Mouse (Mus musculus): ENCODE measurements around the gene Ntn5. TPM values are rescaled to one million over a fixed set of nuclear protein-coding genes. Genes with fewer than 3 reads are reported as not detected.

Ntn5 gene
- polyA plus RNA-seq, 1 experiment from 2014 or later = 0.18 TPM

DNA sequence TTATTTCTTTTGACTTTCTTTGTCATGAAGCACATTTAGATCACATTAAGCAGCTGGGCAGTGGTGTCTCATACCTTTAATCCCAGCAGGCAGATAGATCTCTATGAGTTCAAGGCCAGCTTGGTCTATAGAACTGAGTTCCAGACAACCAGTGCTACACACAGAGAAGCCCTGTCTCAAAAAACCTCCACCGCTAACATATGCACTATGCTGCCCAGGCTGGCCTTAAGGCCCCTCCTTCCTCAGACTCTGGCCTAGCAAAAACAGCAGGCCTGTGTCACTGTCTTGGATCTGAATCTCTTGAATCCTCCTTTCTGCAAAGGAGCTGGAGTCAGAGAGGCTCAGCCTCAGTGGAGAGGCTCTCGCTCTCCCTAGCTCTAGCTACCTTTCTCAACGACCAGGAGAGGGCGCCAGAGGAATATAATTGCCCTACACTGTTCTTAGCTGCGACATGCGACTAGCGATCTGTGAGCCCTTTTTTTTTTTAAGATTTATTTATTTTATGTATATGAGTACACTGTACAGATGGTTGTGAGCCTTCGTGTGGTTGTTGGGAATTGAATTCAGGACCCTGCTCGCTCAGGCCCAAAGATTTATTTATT, 55.4 kb downstream of the Ntn5 start:
- Histone ChIP-seq H3K27ac (no peak overlapping the region), H3K9ac (ENCODE audit: low read depth, low read length) (no peak overlapping the region), H3K27me3 (ENCODE audit: insufficient read depth, low read length) (no peaks in the 10 kb centered on the region), H3K9me3 (replicated peaks; ENCODE audit: low read length) (no peaks in the 10 kb centered on the region), H3K36me3 (ENCODE audit: insufficient read depth, low read length) (no peaks in the 10 kb centered on the region), H3K4me3 (replicated peaks; ENCODE audit: low read depth, low read length) (no peak overlapping the region), H3K4me1 (replicated peaks; ENCODE audit: insufficient read depth, low read length) (0 out of 2 replicates have a peak, but pooled peaks cover 6% of the 10 kb centered on the region), H3K4me2 (ENCODE audit: low read length) (no peak overlapping the region)
- WGBS = 8% methylated on average over 9 of the region's 9 CpGs
- peak; percentile 92 for DNase-seq (ENCODE audit: low spot score)
- TF ChIP-seq CTCF (IDR thresholded peaks at IDR 0.05; ENCODE audit: low read depth) = peak; percentile 90
- ATAC-seq (replicated peaks; ENCODE audit: low FRiP score, low read depth) = peak; percentile 74

DNA sequence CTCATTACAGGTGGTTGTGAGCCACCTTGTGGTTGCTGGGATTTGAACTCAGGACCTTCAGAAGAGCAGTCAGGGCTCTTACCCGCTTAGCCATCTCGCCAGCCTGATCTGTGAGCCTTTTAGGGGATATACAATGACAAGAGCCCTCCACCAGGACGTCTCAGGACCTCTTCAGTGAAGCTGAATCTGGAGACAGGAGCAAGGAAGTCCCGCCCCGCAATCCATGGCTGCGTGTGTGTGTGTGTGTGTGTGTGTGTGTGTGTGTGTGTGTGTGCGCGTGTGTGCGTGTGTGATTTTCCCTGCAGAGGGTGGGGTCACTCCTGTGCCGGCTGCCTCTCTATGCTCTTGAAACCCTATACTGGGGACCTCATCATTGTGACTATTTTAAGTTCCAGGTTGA, 56.0 kb downstream of the Ntn5 start:
- no peak overlapping the region for H3K27ac ChIP-seq
- ATAC-seq (replicated peaks; ENCODE audit: low FRiP score, low read depth) = no peak
- H3K9me3 ChIP-seq (replicated peaks; ENCODE audit: low read length) = no peaks in the 10 kb centered on the region
- WGBS = 69% methylated on average over 10 of the region's 10 CpGs
- H3K4me1 ChIP-seq (replicated peaks; ENCODE audit: insufficient read depth, low read length) = 0 out of 2 replicates have a peak, but pooled peaks cover 6% of the 10 kb centered on the region
- no peak overlapping the region for H3K4me2 ChIP-seq (ENCODE audit: low read length)
- no peak overlapping the region for H3K9ac ChIP-seq (ENCODE audit: low read depth, low read length)
- no peak overlapping the region for H3K4me3 ChIP-seq (replicated peaks; ENCODE audit: low read depth, low read length)
- no peak for DNase-seq (ENCODE audit: low spot score)
- H3K36me3 ChIP-seq (ENCODE audit: insufficient read depth, low read length) = no peaks in the 10 kb centered on the region
- no peak for TF ChIP-seq CTCF (IDR thresholded peaks at IDR 0.05; ENCODE audit: low read depth)
- no peaks in the 10 kb centered on the region for H3K27me3 ChIP-seq (ENCODE audit: insufficient read depth, low read length)

DNA sequence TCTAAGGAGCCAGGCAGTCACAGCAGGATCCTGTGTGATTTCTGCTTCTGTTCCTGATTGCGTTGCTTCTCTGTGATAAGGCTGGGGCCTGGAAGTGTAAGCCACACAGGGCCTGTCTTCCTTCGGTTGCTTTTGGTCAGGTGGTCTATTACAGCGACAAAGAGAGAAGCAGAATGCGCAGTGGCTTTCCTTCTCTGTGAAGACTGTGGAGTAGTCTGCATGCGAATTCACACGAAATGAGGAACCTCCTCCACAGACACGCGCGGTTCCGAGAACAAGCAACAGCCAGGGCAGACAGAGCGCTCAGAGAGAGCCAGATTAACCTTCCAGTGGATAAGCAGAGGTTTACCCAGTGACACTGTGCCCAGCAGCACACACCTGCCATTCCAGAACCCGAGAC, 57.5 kb downstream of the Ntn5 start:
- 87% methylated on average over 12 of the region's 12 CpGs for WGBS
- Histone ChIP-seq H3K27me3 (ENCODE audit: insufficient read depth, low read length) (no peaks in the 10 kb centered on the region), H3K4me2 (ENCODE audit: low read length) (no peak overlapping the region), H3K9ac (ENCODE audit: low read depth, low read length) (no peak overlapping the region), H3K9me3 (replicated peaks; ENCODE audit: low read length) (no peaks in the 10 kb centered on the region), H3K36me3 (ENCODE audit: insufficient read depth, low read length) (no peaks in the 10 kb centered on the region), H3K27ac (no peak overlapping the region), H3K4me1 (replicated peaks; ENCODE audit: insufficient read depth, low read length) (0 out of 2 replicates have a peak, but pooled peaks cover 6% of the 10 kb centered on the region), H3K4me3 (replicated peaks; ENCODE audit: low read depth, low read length) (no peak overlapping the region)
- no peak for TF ChIP-seq CTCF (IDR thresholded peaks at IDR 0.05; ENCODE audit: low read depth)
- DNase-seq (ENCODE audit: low spot score) = no peak
- ATAC-seq (replicated peaks; ENCODE audit: low FRiP score, low read depth) = no peak

DNA sequence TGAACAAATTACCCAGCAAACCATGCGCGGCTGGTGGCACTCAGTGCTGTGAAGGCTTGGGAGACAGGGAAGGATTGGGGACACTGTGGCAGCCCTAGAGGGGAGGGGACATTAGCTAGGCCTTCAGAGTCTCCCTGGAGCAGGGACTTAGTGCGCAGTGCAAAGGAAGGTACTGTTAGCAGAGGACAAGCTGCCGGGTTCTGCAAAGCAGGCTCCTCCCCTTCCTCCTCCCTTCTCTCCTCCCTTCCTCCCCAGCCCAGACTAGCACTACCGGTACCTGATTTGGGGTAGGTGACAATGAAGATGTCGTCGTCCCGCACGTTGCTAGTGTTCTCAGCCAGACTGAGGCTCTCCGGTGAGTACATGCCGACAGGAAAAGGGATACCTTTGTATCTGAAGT, 58.0 kb downstream of the Ntn5 start:
- no peaks in the 10 kb centered on the region for H3K9me3 ChIP-seq (replicated peaks; ENCODE audit: low read length)
- no peaks in the 10 kb centered on the region for H3K36me3 ChIP-seq (ENCODE audit: insufficient read depth, low read length)
- peak overlapping the region; percentile 20 for H3K4me3 ChIP-seq (replicated peaks; ENCODE audit: low read depth, low read length)
- 38% methylated on average over 11 of the region's 11 CpGs for WGBS
- H3K27me3 ChIP-seq (ENCODE audit: insufficient read depth, low read length) = no peaks in the 10 kb centered on the region
- peak overlapping the region; percentile 38 for H3K4me2 ChIP-seq (ENCODE audit: low read length)
- 0 out of 2 replicates have a peak, but pooled peaks cover 6% of the 10 kb centered on the region for H3K4me1 ChIP-seq (replicated peaks; ENCODE audit: insufficient read depth, low read length)
- no peak overlapping the region for H3K9ac ChIP-seq (ENCODE audit: low read depth, low read length)
- ATAC-seq (replicated peaks; ENCODE audit: low FRiP score, low read depth) = no peak
- no peak overlapping the region for H3K27ac ChIP-seq
- no peak for TF ChIP-seq CTCF (IDR thresholded peaks at IDR 0.05; ENCODE audit: low read depth)
- DNase-seq (ENCODE audit: low spot score) = no peak

DNA sequence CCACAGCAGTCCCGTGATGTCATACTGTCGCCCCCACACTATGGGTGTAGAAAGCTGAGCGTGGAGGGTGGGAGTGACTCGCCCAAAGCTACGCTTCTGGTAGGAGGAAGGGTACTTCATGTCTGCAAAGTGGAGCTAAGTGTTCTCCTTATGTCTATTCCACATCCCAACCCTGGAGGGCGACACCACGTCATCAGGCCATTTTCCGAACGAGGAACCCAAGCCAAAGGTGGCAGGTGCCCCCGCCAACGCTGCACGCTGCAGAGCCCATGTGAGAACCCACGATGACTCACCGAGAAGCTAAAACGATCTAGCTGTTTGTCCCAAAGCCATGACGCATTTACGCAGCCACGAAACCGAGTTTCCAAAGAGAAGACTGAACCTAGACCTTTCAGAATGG, 58.5 kb downstream of the Ntn5 start:
- peak; percentile 55 for TF ChIP-seq CTCF (IDR thresholded peaks at IDR 0.05; ENCODE audit: low read depth)
- ATAC-seq (replicated peaks; ENCODE audit: low FRiP score, low read depth) (0 out of 2 replicates have a peak, but pooled peaks have one; percentile 14), DNase-seq (ENCODE audit: low spot score) (no peak)
- Histone ChIP-seq H3K4me1 (replicated peaks; ENCODE audit: insufficient read depth, low read length) (0 out of 2 replicates have a peak, but pooled peaks cover 6% of the 10 kb centered on the region), H3K9me3 (replicated peaks; ENCODE audit: low read length) (no peaks in the 10 kb centered on the region), H3K4me2 (ENCODE audit: low read length) (peak overlapping the region; percentile 38), H3K36me3 (ENCODE audit: insufficient read depth, low read length) (no peaks in the 10 kb centered on the region), H3K27ac (no peak overlapping the region), H3K4me3 (replicated peaks; ENCODE audit: low read depth, low read length) (peak overlapping the region; percentile 20), H3K9ac (ENCODE audit: low read depth, low read length) (no peak overlapping the region), H3K27me3 (ENCODE audit: insufficient read depth, low read length) (no peaks in the 10 kb centered on the region)
- 42% methylated on average over 19 of the region's 19 CpGs for WGBS

Other genes with a start within 250 kb of the Ntn5 start
- gene Gys1, start 249.2 kb upstream of the Ntn5 start, polyA plus RNA-seq (2015; fragmentation: Nextera tagmentation; extraction: Ambion mirVana) = 26.0 and 26.9 TPM in 2 replicates
- gene Ruvbl2, start 245.9 kb upstream of the Ntn5 start, polyA plus RNA-seq (2015; fragmentation: Nextera tagmentation; extraction: Ambion mirVana) = 94.6 and 98.9 TPM in 2 replicates
- gene Ftl1, start 224.1 kb upstream of the Ntn5 start, polyA plus RNA-seq (2015; fragmentation: Nextera tagmentation; extraction: Ambion mirVana) = 6,674 and 7,026 TPM in 2 replicates
- gene Bax, start 217.1 kb upstream of the Ntn5 start, polyA plus RNA-seq (2015; fragmentation: Nextera tagmentation; extraction: Ambion mirVana) = 183 and 194 TPM in 2 replicates
- 0.93 and 1.1 TPM in 2 replicates for gene Tulp2, start 202.1 kb upstream of the Ntn5 start, polyA plus RNA-seq (2015; fragmentation: Nextera tagmentation; extraction: Ambion mirVana)
- not detected in 2 replicates for gene Gm45808, start 197.2 kb upstream of the Ntn5 start, polyA plus RNA-seq (2015; fragmentation: Nextera tagmentation; extraction: Ambion mirVana)
- 1.8 TPM in 2 replicates for gene Dhdh, start 195.2 kb upstream of the Ntn5 start, polyA plus RNA-seq (2015; fragmentation: Nextera tagmentation; extraction: Ambion mirVana)
- 246 and 265 TPM in 2 replicates for gene Nucb1, start 173.6 kb upstream of the Ntn5 start, polyA plus RNA-seq (2015; fragmentation: Nextera tagmentation; extraction: Ambion mirVana)
- 21.4 and 21.9 TPM in 2 replicates for gene Ppp1r15a, start 157.8 kb upstream of the Ntn5 start, polyA plus RNA-seq (2015; fragmentation: Nextera tagmentation; extraction: Ambion mirVana)
- gene Plekha4, start 157.7 kb upstream of the Ntn5 start, polyA plus RNA-seq (2015; fragmentation: Nextera tagmentation; extraction: Ambion mirVana) = 5.1 and 5.8 TPM in 2 replicates
- gene Hsd17b14, start 129.1 kb upstream of the Ntn5 start, polyA plus RNA-seq (2015; fragmentation: Nextera tagmentation; extraction: Ambion mirVana) = 20.5 and 21.0 TPM in 2 replicates
- 92.7 and 93.0 TPM in 2 replicates for gene Bcat2, start 113.9 kb upstream of the Ntn5 start, polyA plus RNA-seq (2015; fragmentation: Nextera tagmentation; extraction: Ambion mirVana)
- gene Fgf21, start 68.5 kb upstream of the Ntn5 start, polyA plus RNA-seq (2015; fragmentation: Nextera tagmentation; extraction: Ambion mirVana) = 0.12 TPM in 1 of 2 replicates, not detected in the other
- gene Fut1, start 66.7 kb upstream of the Ntn5 start, polyA plus RNA-seq (2015; fragmentation: Nextera tagmentation; extraction: Ambion mirVana) = 0.08 and 0.26 TPM in 2 replicates
- gene Izumo1, start 62.2 kb upstream of the Ntn5 start, polyA plus RNA-seq (2015; fragmentation: Nextera tagmentation; extraction: Ambion mirVana) = 0.17 and 0.29 TPM in 2 replicates
- gene Rasip1, start 56.5 kb upstream of the Ntn5 start, polyA plus RNA-seq (2015; fragmentation: Nextera tagmentation; extraction: Ambion mirVana) = 16.9 and 21.1 TPM in 2 replicates
- gene Mamstr, start 44.0 kb upstream of the Ntn5 start, polyA plus RNA-seq (2015; fragmentation: Nextera tagmentation; extraction: Ambion mirVana) = 3.9 and 4.8 TPM in 2 replicates
- 0.38 TPM in 2 replicates for gene Fut2, start 17.6 kb upstream of the Ntn5 start, polyA plus RNA-seq (2015; fragmentation: Nextera tagmentation; extraction: Ambion mirVana)
- 0.13 and 0.32 TPM in 2 replicates for gene Sec1, start 10.4 kb downstream of the Ntn5 start, polyA plus RNA-seq (2015; fragmentation: Nextera tagmentation; extraction: Ambion mirVana)
- 7.5 and 8.9 TPM in 2 replicates for gene Car11, start 15.8 kb downstream of the Ntn5 start, polyA plus RNA-seq (2015; fragmentation: Nextera tagmentation; extraction: Ambion mirVana)
- 8.4 and 8.6 TPM in 2 replicates for gene Dbp, start 21.1 kb downstream of the Ntn5 start, polyA plus RNA-seq (2015; fragmentation: Nextera tagmentation; extraction: Ambion mirVana)
- gene Rpl18, start 31.4 kb downstream of the Ntn5 start, polyA plus RNA-seq (2015; fragmentation: Nextera tagmentation; extraction: Ambion mirVana) = 1,049 and 1,142 TPM in 2 replicates
- gene Sphk2, start 34.0 kb downstream of the Ntn5 start, polyA plus RNA-seq (2015; fragmentation: Nextera tagmentation; extraction: Ambion mirVana) = 20.8 and 22.3 TPM in 2 replicates
- gene Fam83e, start 37.2 kb downstream of the Ntn5 start, polyA plus RNA-seq (2015; fragmentation: Nextera tagmentation; extraction: Ambion mirVana) = 0.23 and 0.28 TPM in 2 replicates
- not detected in 2 replicates for gene Spaca4, start 41.8 kb downstream of the Ntn5 start, polyA plus RNA-seq (2015; fragmentation: Nextera tagmentation; extraction: Ambion mirVana)
- gene Lmtk3, start 99.7 kb downstream of the Ntn5 start, polyA plus RNA-seq (2015; fragmentation: Nextera tagmentation; extraction: Ambion mirVana) = 0.59 and 0.91 TPM in 2 replicates
- 3.7 and 3.9 TPM in 2 replicates for gene Sult2b1, start 100.6 kb downstream of the Ntn5 start, polyA plus RNA-seq (2015; fragmentation: Nextera tagmentation; extraction: Ambion mirVana)
- gene Cyth2, start 130.6 kb downstream of the Ntn5 start, polyA plus RNA-seq (2015; fragmentation: Nextera tagmentation; extraction: Ambion mirVana) = 99.2 and 105 TPM in 2 replicates
- gene Kcnj14, start 140.8 kb downstream of the Ntn5 start, polyA plus RNA-seq (2015; fragmentation: Nextera tagmentation; extraction: Ambion mirVana) = 0.80 and 1.3 TPM in 2 replicates
- 50.6 and 53.5 TPM in 2 replicates for gene Grwd1, start 146.9 kb downstream of the Ntn5 start, polyA plus RNA-seq (2015; fragmentation: Nextera tagmentation; extraction: Ambion mirVana)
- 81.3 and 84.5 TPM in 2 replicates for gene Kdelr1, start 188.8 kb downstream of the Ntn5 start, polyA plus RNA-seq (2015; fragmentation: Nextera tagmentation; extraction: Ambion mirVana)
- gene Grin2d, start 194.4 kb downstream of the Ntn5 start, polyA plus RNA-seq (2015; fragmentation: Nextera tagmentation; extraction: Ambion mirVana) = 0.29 and 0.32 TPM in 2 replicates
- gene Syngr4, start 212.7 kb downstream of the Ntn5 start, polyA plus RNA-seq (2015; fragmentation: Nextera tagmentation; extraction: Ambion mirVana) = 0.96 and 1.6 TPM in 2 replicates
- gene Tmem143, start 212.9 kb downstream of the Ntn5 start, polyA plus RNA-seq (2015; fragmentation: Nextera tagmentation; extraction: Ambion mirVana) = 6.2 and 6.7 TPM in 2 replicates
- 170 and 171 TPM in 2 replicates for gene Emp3, start 237.4 kb downstream of the Ntn5 start, polyA plus RNA-seq (2015; fragmentation: Nextera tagmentation; extraction: Ambion mirVana)
- 7.2 and 8.4 TPM in 2 replicates for gene Ccdc114, start 240.1 kb downstream of the Ntn5 start, polyA plus RNA-seq (2015; fragmentation: Nextera tagmentation; extraction: Ambion mirVana)

Measured in kidney, postnatal 0 days (tissue).